Mouse (Mus musculus): ENCODE measurements around the gene Crabp2. TPM values are rescaled to one million over a fixed set of nuclear protein-coding genes. Genes with fewer than 3 reads are reported as not detected.

Gene Crabp2
- total RNA-seq, 2 experiments from 2014 or later, result 3.4 to 6.0 TPM

- intact Hi-C loops (cut with DNase I), result no loop called here
- DNase-seq (ENCODE audit: low spot score in 2 of 2), result no peak
Observed at GRCm38 (mm10) chr3:87999243-87999895, 50.9 kb downstream of the Crabp2 start.

GRCm38 (mm10) chr3:88000181-88000580 is 51.7 kb downstream of the Crabp2 start, which contains the start of gene Bcan:
TSS of gene Bcan (minus strand) at chr3:88000230.
- intact Hi-C loops (cut with DNase I), result loop anchor here (10.0 kb wide), 1 partner anchor 275 kb away; no protein-coding TSS in a partner anchor
- peak; percentile 48 to 59 for DNase-seq (ENCODE audit: low spot score in 2 of 2)

GRCm38 (mm10) chr3:88000816-88001595 is 52.5 kb downstream of the Crabp2 start:
- intact Hi-C loops (cut with DNase I), result loop anchor here (10.0 kb wide), 1 partner anchor 274 kb away; no protein-coding TSS in a partner anchor
- no peak for DNase-seq (ENCODE audit: low spot score in 2 of 2)

- intact Hi-C loops (cut with DNase I), result loop anchor here (10.0 kb wide), 1 partner anchor 272 kb away; no protein-coding TSS in a partner anchor
Observed at GRCm38 (mm10) chr3:88002291-88002976, 54.0 kb downstream of the Crabp2 start.

More at GRCm38 (mm10) chr3:88002291-88002976, 54.0 kb downstream of the Crabp2 start:
- no peak for DNase-seq (ENCODE audit: low spot score in 2 of 2)

Other genes with a start within 250 kb of the Crabp2 start
- under 1 TPM in 1 of 2 experiments, not detected in 1; 0.49 TPM for gene Lrrc71, start 200.0 kb upstream of the Crabp2 start, total RNA-seq (2021)
- under 1 TPM; 0.35 to 0.95 TPM for gene Ntrk1, start 153.5 kb upstream of the Crabp2 start, total RNA-seq (2021)
- under 1 TPM; 0.39 to 0.77 TPM for gene Insrr, start 151.7 kb upstream of the Crabp2 start, total RNA-seq (2021)
- gene Pear1, start 124.4 kb upstream of the Crabp2 start, total RNA-seq (2021), result 1 to 10 TPM; 6.8 to 9.2 TPM
- gene Sh2d2a, start 101.9 kb upstream of the Crabp2 start, total RNA-seq (2021), result not detected
- gene Prcc, start 63.1 kb upstream of the Crabp2 start, total RNA-seq (2021), result 10 to 100 TPM; 59.8 to 63.6 TPM
- gene Hdgf, start 42.3 kb upstream of the Crabp2 start, total RNA-seq (2021), result 100 to 1,000 TPM; 150 to 153 TPM
- gene Mrpl24, start 29.2 kb upstream of the Crabp2 start, total RNA-seq (2021), result 10 to 100 TPM; 44.6 to 54.9 TPM
- 10 to 100 TPM; 12.9 to 14.3 TPM for gene Isg20l2, start 18.4 kb upstream of the Crabp2 start, total RNA-seq (2021)
- gene Rrnad1, start 17.9 kb upstream of the Crabp2 start, total RNA-seq (2021), result 10 to 100 TPM; 16.4 to 23.9 TPM
- 1 to 10 TPM; 4.6 to 6.2 TPM for gene Nes, start 22.4 kb downstream of the Crabp2 start, total RNA-seq (2021)
- 100 to 1,000 TPM; 251 to 278 TPM for gene Bcan, start 51.6 kb downstream of the Crabp2 start, total RNA-seq (2021)
- 10 to 100 TPM; 14.5 to 15.4 TPM for gene Hapln2, start 78.9 kb downstream of the Crabp2 start, total RNA-seq (2021)
- 10 to 100 TPM; 14.9 to 17.5 TPM for gene Gpatch4, start 94.4 kb downstream of the Crabp2 start, total RNA-seq (2021)
- 10 to 100 TPM; 61.7 to 74.4 TPM for gene Naxe, start 109.8 kb downstream of the Crabp2 start, total RNA-seq (2021)
- not detected for gene Ttc24, start 129.6 kb downstream of the Crabp2 start, total RNA-seq (2021)
- gene Iqgap3, start 133.3 kb downstream of the Crabp2 start, total RNA-seq (2021), result 1 to 10 TPM in 1 of 2 experiments, under 1 TPM in 1; 0.23 to 1.1 TPM
- gene Mef2d, start 193.7 kb downstream of the Crabp2 start, total RNA-seq (2021), result 100 to 1,000 TPM; 203 to 231 TPM

Data from left cerebral cortex, postnatal 36 days (tissue).